Mouse (Mus musculus): Measurements from ENCODE around the gene Luc7l2. TPM values are rescaled to one million over a fixed set of nuclear protein-coding genes. Genes with fewer than 3 reads are reported as not detected.

The Luc7l2 gene
- polyA plus RNA-seq, 1 experiment: 356 TPM

DNA sequence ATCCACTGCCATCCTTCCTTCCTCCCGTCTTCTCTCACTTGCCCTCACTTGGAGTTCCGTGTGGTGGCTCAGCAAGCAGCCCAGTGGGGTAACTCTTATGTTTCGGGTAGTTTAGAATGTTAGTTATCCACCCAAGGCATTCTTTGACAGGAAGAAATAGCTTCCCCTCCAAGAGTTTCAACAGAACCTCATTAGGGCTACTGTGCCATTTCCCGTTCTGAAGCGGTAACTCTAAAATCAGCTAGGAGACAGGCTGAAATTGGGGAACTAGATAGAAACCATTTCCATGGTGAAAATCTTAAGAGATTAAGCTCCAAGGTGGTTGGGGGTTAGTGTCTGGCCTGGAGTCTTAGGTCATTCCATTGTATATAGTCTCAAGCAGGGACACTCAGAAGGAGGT is 90.1 kb downstream of the Luc7l2 start:
- TF ChIP-seq CTCF (IDR thresholded peaks at IDR 0.05; ENCODE audit: low read depth, low read length): no peak
- no peak for TF ChIP-seq EP300 (IDR thresholded peaks at IDR 0.05; ENCODE audit: insufficient read depth, low read depth, low read length)
- no peak for TF ChIP-seq POLR2A (IDR thresholded peaks at IDR 0.05; ENCODE audit: insufficient read depth, low read length)
- no peak overlapping the region for H3K4me3 ChIP-seq (ENCODE audit: low read depth, low read length)
- peaks cover 8% of the 10 kb centered on the region; the same call in 1 of the 2 replicates for H3K27me3 ChIP-seq (ENCODE audit: control insufficient read depth, insufficient read depth, low read length, poor library complexity, severe bottlenecking)
- H3K27ac ChIP-seq (ENCODE audit: insufficient read depth, low read length): no peak overlapping the region
- no peaks in the 10 kb centered on the region for H3K9me3 ChIP-seq (replicated peaks; ENCODE audit: control insufficient read depth, insufficient read depth, low read length, poor library complexity, severe bottlenecking)
- H3K9ac ChIP-seq (ENCODE audit: low read depth, poor library complexity, severe bottlenecking): no peak overlapping the region
- no peaks in the 10 kb centered on the region for H3K4me1 ChIP-seq (ENCODE audit: control insufficient read depth, insufficient read depth, low read length)
- H3K36me3 ChIP-seq (ENCODE audit: control insufficient read depth, insufficient read depth, low read length, poor library complexity, severe bottlenecking): no peaks in the 10 kb centered on the region

- Histone ChIP-seq H3K36me3 (ENCODE audit: control insufficient read depth, insufficient read depth, low read length, poor library complexity, severe bottlenecking) (no peaks in the 10 kb centered on the region), H3K9ac (ENCODE audit: low read depth, poor library complexity, severe bottlenecking) (no peak overlapping the region), H3K9me3 (replicated peaks; ENCODE audit: control insufficient read depth, insufficient read depth, low read length, poor library complexity, severe bottlenecking) (no peaks in the 10 kb centered on the region), H3K4me1 (ENCODE audit: control insufficient read depth, insufficient read depth, low read length) (no peaks in the 10 kb centered on the region), H3K27me3 (ENCODE audit: control insufficient read depth, insufficient read depth, low read length, poor library complexity, severe bottlenecking) (peaks cover 5% of the 10 kb centered on the region; the same call in 1 of the 2 replicates), H3K4me3 (ENCODE audit: low read depth, low read length) (no peak overlapping the region), H3K27ac (ENCODE audit: insufficient read depth, low read length) (no peak overlapping the region)
- TF ChIP-seq POLR2A (IDR thresholded peaks at IDR 0.05; ENCODE audit: insufficient read depth, low read length): no peak
- no peak for TF ChIP-seq CTCF (IDR thresholded peaks at IDR 0.05; ENCODE audit: low read depth, low read length)
These were observed 90.5 kb downstream of the Luc7l2 start for GRCm38 (mm10) chr6:38641645-38642044.

GRCm38 (mm10) chr6:38642593-38642992 is 91.5 kb downstream of the Luc7l2 start:
- Histone ChIP-seq H3K36me3 (ENCODE audit: control insufficient read depth, insufficient read depth, low read length, poor library complexity, severe bottlenecking) (no peaks in the 10 kb centered on the region), H3K27ac (ENCODE audit: insufficient read depth, low read length) (no peak overlapping the region), H3K9me3 (replicated peaks; ENCODE audit: control insufficient read depth, insufficient read depth, low read length, poor library complexity, severe bottlenecking) (no peaks in the 10 kb centered on the region), H3K9ac (ENCODE audit: low read depth, poor library complexity, severe bottlenecking) (no peak overlapping the region), H3K4me1 (ENCODE audit: control insufficient read depth, insufficient read depth, low read length) (no peaks in the 10 kb centered on the region), H3K27me3 (ENCODE audit: control insufficient read depth, insufficient read depth, low read length, poor library complexity, severe bottlenecking) (peaks cover 3% of the 10 kb centered on the region; the same call in 1 of the 2 replicates), H3K4me3 (ENCODE audit: low read depth, low read length) (no peak overlapping the region)
- TF ChIP-seq CTCF (IDR thresholded peaks at IDR 0.05; ENCODE audit: low read depth, low read length) (no peak), POLR2A (IDR thresholded peaks at IDR 0.05; ENCODE audit: insufficient read depth, low read length) (no peak), EP300 (IDR thresholded peaks at IDR 0.05; ENCODE audit: insufficient read depth, low read depth, low read length) (no peak)

DNA sequence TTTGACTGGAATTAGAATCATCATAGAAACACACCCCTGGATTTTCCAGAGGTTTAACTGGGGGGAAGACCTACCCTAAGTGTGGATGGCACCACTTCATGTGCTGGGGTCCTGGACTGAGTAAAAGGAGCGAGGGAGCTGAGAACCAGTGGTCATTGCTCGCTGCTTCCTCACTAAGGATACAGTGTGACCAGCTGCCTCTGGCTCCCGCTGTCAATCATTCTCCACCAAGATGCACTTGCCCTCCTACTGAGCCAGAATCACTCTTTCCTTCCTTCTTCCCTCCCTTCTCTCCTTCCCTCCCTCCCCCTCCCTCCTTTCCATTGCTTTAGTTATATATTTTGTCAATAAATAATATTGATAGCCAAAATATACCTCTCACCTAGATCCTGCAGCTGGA is 91.9 kb downstream of the Luc7l2 start:
- Histone ChIP-seq H3K4me1 (ENCODE audit: control insufficient read depth, insufficient read depth, low read length) (no peaks in the 10 kb centered on the region), H3K4me3 (ENCODE audit: low read depth, low read length) (no peak overlapping the region), H3K9ac (ENCODE audit: low read depth, poor library complexity, severe bottlenecking) (no peak overlapping the region), H3K9me3 (replicated peaks; ENCODE audit: control insufficient read depth, insufficient read depth, low read length, poor library complexity, severe bottlenecking) (no peaks in the 10 kb centered on the region), H3K36me3 (ENCODE audit: control insufficient read depth, insufficient read depth, low read length, poor library complexity, severe bottlenecking) (no peaks in the 10 kb centered on the region), H3K27me3 (ENCODE audit: control insufficient read depth, insufficient read depth, low read length, poor library complexity, severe bottlenecking) (peaks cover 3% of the 10 kb centered on the region; the same call in 1 of the 2 replicates), H3K27ac (ENCODE audit: insufficient read depth, low read length) (no peak overlapping the region)
- TF ChIP-seq CTCF (IDR thresholded peaks at IDR 0.05; ENCODE audit: low read depth, low read length): no peak
- no peak for TF ChIP-seq EP300 (IDR thresholded peaks at IDR 0.05; ENCODE audit: insufficient read depth, low read depth, low read length)
- TF ChIP-seq POLR2A (IDR thresholded peaks at IDR 0.05; ENCODE audit: insufficient read depth, low read length): no peak

GRCm38 (mm10) chr6:38649545-38649944 is 98.4 kb downstream of the Luc7l2 start:
- Histone ChIP-seq H3K4me1 (ENCODE audit: control insufficient read depth, insufficient read depth, low read length) (no peaks in the 10 kb centered on the region), H3K9me3 (replicated peaks; ENCODE audit: control insufficient read depth, insufficient read depth, low read length, poor library complexity, severe bottlenecking) (no peaks in the 10 kb centered on the region), H3K9ac (ENCODE audit: low read depth, poor library complexity, severe bottlenecking) (no peak overlapping the region), H3K27ac (ENCODE audit: insufficient read depth, low read length) (no peak overlapping the region), H3K4me3 (ENCODE audit: low read depth, low read length) (no peak overlapping the region), H3K36me3 (ENCODE audit: control insufficient read depth, insufficient read depth, low read length, poor library complexity, severe bottlenecking) (no peaks in the 10 kb centered on the region), H3K27me3 (ENCODE audit: control insufficient read depth, insufficient read depth, low read length, poor library complexity, severe bottlenecking) (no peaks in the 10 kb centered on the region)
- no peak for TF ChIP-seq POLR2A (IDR thresholded peaks at IDR 0.05; ENCODE audit: insufficient read depth, low read length)
- peak; percentile 73 for TF ChIP-seq CTCF (IDR thresholded peaks at IDR 0.05; ENCODE audit: low read depth, low read length)

DNA sequence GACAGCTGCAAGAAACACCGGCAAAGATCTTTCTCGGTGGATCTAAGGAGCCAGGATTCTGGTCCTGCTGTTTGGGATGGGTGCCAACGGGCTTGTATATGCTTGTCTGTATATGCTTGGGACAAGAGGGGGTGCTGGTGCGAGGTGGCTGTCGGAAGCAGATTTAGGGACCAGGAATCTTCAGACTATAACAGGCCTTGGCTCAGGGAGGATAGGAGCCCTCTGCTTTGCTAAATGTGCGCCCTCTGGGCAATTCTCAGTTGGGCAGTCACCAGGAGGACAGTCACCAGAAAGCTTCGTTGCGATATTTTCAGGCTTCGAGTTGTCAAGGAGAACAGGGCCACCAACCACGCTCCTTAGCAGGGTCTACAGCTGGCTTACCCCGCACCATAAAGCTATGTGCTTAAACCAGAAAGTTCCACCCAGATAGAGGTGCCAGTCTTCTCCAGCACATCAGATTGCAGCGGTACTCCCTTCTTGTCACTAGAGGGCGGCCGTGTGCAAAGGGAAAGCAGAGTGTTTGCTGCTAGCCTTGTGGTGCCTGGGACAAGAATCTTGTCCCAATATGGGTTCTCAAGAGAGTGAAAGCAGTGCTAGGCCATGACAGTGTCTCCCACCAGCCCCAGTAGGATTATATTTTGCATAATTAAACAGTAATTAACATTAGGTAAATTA is 99.3 kb downstream of the Luc7l2 start:
- Histone ChIP-seq H3K4me1 (ENCODE audit: control insufficient read depth, insufficient read depth, low read length) (no peaks in the 10 kb centered on the region), H3K27ac (ENCODE audit: insufficient read depth, low read length) (no peak overlapping the region), H3K9ac (ENCODE audit: low read depth, poor library complexity, severe bottlenecking) (no peak overlapping the region), H3K36me3 (ENCODE audit: control insufficient read depth, insufficient read depth, low read length, poor library complexity, severe bottlenecking) (no peaks in the 10 kb centered on the region), H3K4me3 (ENCODE audit: low read depth, low read length) (no peak overlapping the region), H3K27me3 (ENCODE audit: control insufficient read depth, insufficient read depth, low read length, poor library complexity, severe bottlenecking) (no peaks in the 10 kb centered on the region), H3K9me3 (replicated peaks; ENCODE audit: control insufficient read depth, insufficient read depth, low read length, poor library complexity, severe bottlenecking) (no peaks in the 10 kb centered on the region)
- no peak for TF ChIP-seq POLR2A (IDR thresholded peaks at IDR 0.05; ENCODE audit: insufficient read depth, low read length)
- TF ChIP-seq CTCF (IDR thresholded peaks at IDR 0.05; ENCODE audit: low read depth, low read length): peak; percentile 94

Other genes starting within 250 kb of the Luc7l2 start
- 37.6 and 39.1 TPM in 2 replicates for gene Zc3hav1, start 196.7 kb upstream of the Luc7l2 start, polyA plus RNA-seq (2011; ENCODE audit: insufficient read depth, insufficient read length, low read depth, missing spikeins)
- gene Ttc26, start 169.9 kb upstream of the Luc7l2 start, polyA plus RNA-seq (2011; ENCODE audit: insufficient read depth, insufficient read length, low read depth, missing spikeins): 12.1 and 14.3 TPM in 2 replicates
- gene Ubn2, start 117.4 kb upstream of the Luc7l2 start, polyA plus RNA-seq (2011; ENCODE audit: insufficient read depth, insufficient read length, low read depth, missing spikeins): 37.4 and 39.4 TPM in 2 replicates
- 19.7 and 29.1 TPM in 2 replicates for gene Fmc1, start 17.8 kb upstream of the Luc7l2 start, polyA plus RNA-seq (2011; ENCODE audit: insufficient read depth, insufficient read length, low read depth, missing spikeins)
- gene Klrg2, start 85.9 kb downstream of the Luc7l2 start, polyA plus RNA-seq (2011; ENCODE audit: insufficient read depth, insufficient read length, low read depth, missing spikeins): 1.4 and 2.4 TPM in 2 replicates
- gene Clec2l, start 111.7 kb downstream of the Luc7l2 start, polyA plus RNA-seq (2011; ENCODE audit: insufficient read depth, insufficient read length, low read depth, missing spikeins): not detected in 2 replicates

Data from ES-Bruce4 (cell line).